Mouse (Mus musculus): ENCODE results near the gene Dennd1b. TPM values are rescaled to one million over a fixed set of nuclear protein-coding genes. Genes with fewer than 3 reads are reported as not detected.

Dennd1b gene
- total RNA-seq, 2 experiments from 2014 or later = 18.7 to 21.5 TPM

GRCm38 (mm10) chr1:139180481-139181149, 217.4 kb downstream of the Dennd1b start:
- no peak for DNase-seq (ENCODE audit: low spot score)

- no peak for DNase-seq (ENCODE audit: low spot score)
Measured at GRCm38 (mm10) chr1:139192635-139193034, 229.4 kb downstream of the Dennd1b start.

GRCm38 (mm10) chr1:139194011-139194410, 230.8 kb downstream of the Dennd1b start:
- no peak for DNase-seq (ENCODE audit: low spot score)

- DNase-seq (ENCODE audit: low spot score) = no peak
Measured at GRCm38 (mm10) chr1:139194428-139195028, 231.3 kb downstream of the Dennd1b start.

- no peak for DNase-seq (ENCODE audit: low spot score)
Measured at GRCm38 (mm10) chr1:139203026-139203425, 239.8 kb downstream of the Dennd1b start.

GRCm38 (mm10) chr1:139206259-139206658, 243.0 kb downstream of the Dennd1b start:
- no peak for DNase-seq (ENCODE audit: low spot score)

- DNase-seq (ENCODE audit: low spot score) = no peak
Measured at GRCm38 (mm10) chr1:139209796-139210195, 246.6 kb downstream of the Dennd1b start.

GRCm38 (mm10) chr1:139210505-139210904, 247.3 kb downstream of the Dennd1b start:
- no peak for DNase-seq (ENCODE audit: low spot score)

- DNase-seq (ENCODE audit: low spot score) = no peak
Measured at GRCm38 (mm10) chr1:139215311-139215710, 252.1 kb downstream of the Dennd1b start.

GRCm38 (mm10) chr1:139223804-139224203, 260.6 kb downstream of the Dennd1b start:
- no peak for DNase-seq (ENCODE audit: low spot score)

GRCm38 (mm10) chr1:139224309-139224949, 261.2 kb downstream of the Dennd1b start:
- no peak for DNase-seq (ENCODE audit: low spot score)

Other genes starting within 250 kb of the Dennd1b start
- not detected for gene Lhx9, start 114.9 kb upstream of the Dennd1b start, total RNA-seq (2021)
- gene 2310009B15Rik, start 106.6 kb upstream of the Dennd1b start, total RNA-seq (2021) = 10 to 100 TPM; 14.8 to 15.2 TPM

All from gastrocnemius, adult 18-20 months (tissue).